Mouse (Mus musculus) CD4-positive helper T cell, adult 2 months (primary cell): ENCODE data around the gene Rpusd2.
"Not testable (repeated sequence)": the region's sequence is repeated elsewhere in the genome, so short reads cannot be mapped to it uniquely, and the experiment has no call there.

ENCODE experiments used
- DNase-seq: peaks from one replicate; pipeline ENCODE4 v3.0.0-alpha.2; 2012; ENCODE audit warnings: low read depth, missing footprints, low spot score

Rpusd2 gene

DNA sequence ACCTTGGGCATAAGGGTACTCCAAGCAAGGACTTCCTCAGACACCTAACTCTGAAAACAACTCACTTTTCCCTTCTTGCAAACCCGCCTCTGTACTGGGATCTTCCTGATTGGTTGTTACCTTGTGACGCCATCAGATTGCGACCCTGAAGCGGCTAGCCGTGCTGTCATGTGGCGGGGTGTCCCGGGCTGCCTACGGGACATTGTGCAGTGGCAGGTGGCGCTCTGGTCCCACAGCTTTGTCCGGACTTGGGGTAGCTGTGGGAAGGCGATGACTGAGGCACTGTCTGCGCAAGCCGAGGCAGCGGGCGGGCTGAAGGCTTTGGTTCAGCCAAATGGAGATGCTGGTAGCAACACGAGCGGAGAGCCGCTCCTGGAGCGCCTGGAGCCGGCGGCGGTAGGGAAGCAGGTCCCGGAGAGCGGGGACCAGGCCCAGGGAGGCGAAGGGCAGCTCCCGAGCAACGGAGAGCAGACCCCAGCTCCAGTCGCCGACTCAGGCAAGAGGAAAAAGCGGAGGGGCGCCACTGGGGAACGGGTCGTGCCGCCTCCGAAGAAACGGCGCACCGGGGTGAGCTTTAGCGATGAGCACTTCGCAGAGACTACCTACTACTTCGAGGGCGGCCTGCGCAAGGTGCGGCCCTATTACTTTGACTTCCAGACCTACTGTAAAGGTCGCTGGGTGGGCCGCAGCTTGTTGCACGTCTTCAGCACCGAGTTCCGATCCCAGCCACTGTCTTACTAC lies at the start of gene Rpusd2:
Rpusd2 (plus strand) TSS at position 135 of the 741 bp plus-strand sequence.
- peak; percentile 95 for DNase-seq

DNA sequence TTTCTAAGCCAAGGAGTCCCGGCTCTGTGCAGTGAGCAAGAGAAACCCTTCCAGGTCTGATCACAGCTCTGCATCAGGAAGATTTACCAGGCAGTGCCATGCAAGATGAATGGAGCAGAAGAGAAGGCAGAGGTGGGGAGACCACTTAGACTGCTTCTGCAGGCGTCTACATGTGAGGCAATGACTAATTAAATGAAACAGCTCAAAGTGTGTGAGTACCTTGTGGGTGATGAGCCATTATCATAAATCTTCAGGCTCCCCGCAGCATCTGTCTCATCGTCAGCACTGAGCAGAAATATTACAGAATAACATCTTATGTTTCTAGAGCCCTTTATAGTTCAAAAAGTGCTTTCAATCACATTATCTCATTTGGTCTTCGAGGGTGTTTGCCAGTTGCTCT lies 39.1 kb upstream of the Rpusd2 start:
- no peak for DNase-seq

DNA sequence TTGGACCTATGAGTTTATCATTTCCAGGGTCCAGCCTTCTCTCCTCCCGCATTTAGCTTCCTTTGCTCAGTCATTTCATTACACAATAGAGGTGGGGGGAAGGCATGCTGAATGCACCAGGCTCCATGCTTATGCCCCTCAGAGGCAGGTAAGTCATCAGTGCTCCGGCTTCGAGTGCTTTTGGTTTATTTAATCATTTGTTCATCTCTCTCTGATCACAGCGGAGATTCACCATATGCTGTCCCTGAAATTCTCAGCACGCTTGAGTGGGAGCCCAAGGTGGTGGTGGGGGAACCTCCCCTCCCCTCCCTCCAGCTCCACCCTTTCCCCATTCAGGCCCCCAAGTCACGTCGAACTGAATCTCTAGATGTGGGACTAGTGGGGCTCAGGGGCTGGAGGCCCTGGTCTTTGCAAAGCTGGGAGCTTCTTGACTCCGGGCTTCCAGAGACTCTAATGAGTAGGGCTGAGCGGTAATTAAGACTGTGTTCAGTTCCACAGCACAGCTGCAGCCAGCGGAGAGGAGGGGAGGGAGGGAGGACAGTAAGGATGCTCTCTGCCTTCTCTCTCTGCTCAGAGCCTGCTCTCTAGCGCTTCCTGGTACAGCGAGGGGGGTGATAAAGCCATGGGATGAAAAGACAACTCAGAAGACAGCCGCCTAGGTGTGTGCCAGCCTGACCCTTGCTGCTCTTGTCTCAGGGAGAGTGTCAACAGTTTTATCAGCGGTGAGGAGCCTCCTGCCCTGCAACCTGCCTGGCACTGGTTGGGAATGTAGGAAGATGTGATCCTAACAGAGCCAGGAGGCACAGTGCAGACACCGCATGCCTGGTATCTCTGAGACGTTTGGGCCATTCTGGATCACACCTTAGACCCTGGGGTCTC lies 38.4 kb upstream of the Rpusd2 start:
- DNase-seq: no peak

DNA sequence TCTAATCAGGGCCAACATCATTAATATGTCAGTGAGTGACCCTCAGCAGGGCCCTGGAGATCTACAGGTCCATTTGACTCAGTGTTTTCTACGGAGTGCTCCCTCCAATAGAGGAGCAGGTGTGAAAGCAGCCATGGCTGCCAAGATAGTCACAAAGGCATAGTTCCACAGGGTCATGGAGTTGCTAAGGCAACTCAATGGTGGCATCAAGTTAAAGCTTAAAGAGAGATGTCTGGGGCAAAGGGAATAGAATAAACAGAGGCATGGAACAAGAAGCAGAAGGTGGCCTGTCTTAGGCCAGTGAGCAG lies 37.8 kb upstream of the Rpusd2 start:
- DNase-seq: no peak

DNA sequence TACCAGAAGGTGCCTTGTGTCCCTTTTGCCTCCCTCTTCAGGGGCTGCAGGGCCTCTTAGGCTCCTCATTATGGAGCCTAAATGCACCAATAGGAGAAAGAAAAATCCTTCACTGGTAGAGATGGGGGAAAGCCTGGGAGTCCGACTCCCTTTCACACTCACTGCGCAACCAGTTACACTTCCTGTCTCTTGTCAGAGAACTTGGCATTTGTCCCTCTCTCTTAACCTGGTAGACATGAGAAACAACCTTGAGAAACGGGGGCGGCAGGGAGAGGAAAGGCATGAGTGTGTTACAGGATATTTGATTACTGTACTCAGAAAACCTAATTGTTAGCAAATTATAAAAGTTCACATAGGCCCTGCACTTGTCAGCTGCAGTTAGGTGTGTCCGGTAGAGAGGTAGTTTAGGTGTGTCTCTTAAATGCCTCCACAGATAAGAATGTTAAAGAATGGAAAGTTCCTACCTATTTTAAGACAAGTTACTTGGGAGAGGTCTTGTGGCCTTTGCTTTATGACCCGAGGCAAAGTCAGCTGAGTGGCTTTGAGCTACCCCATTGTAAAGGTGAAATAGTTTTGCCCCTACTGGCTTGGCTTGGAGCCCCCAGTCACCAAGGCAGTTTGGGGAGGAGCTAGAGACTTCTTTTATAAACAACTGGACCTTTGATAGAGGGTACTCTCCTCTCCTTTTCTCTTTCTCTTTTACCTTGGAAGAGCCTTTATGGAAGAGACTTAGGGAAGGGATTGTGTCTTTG lies 36.3 kb upstream of the Rpusd2 start:
- DNase-seq: no peak

DNA sequence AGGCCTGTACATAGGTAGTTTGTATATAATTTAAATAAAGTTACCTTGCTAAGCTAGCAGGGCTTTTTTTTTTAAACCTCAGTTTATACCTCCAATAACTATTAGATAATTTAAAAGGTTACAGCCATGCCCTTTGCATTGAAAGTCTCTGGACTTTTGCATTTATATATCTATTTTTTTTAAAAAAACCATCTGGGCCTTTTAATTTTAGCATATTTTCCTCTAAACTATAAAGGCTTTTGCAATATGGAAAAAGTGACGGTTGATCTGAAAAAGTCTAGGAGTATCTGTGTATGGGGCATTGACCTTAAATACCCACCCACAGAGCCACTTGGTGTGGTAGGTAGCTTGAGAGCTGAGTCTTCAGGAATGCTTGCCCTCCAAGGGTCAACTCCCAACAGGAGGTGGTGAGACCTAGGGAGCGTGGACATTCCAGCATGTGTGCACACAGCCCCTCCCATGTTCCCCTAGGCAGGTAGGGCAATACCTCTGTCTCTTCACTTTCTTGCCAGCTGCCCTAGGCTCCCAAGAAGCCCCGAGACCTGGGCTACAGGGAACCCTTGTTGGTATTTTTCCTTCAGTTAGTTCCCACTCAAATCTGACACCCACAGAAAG lies 35.5 kb upstream of the Rpusd2 start:
- DNase-seq: no peak

DNA sequence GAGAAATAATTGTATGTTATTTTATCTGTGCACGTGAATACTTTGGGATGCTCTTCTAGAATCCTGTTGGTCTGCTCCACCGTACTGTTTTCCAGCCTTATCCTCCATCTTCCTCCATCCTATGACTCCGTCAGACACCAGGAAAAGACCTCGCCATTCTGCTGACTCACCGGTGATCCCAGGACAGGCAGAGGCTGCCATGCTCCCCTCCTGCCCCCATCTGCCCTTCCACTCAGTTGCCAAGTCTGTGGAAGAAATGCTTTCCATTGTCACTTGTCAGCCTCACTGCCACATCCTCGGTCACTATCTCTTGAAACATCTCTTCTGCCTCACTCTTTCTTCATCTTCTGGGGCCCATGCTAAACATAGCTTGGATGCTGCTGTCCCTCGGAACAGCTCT lies 27.7 kb upstream of the Rpusd2 start:
- no peak for DNase-seq

DNA sequence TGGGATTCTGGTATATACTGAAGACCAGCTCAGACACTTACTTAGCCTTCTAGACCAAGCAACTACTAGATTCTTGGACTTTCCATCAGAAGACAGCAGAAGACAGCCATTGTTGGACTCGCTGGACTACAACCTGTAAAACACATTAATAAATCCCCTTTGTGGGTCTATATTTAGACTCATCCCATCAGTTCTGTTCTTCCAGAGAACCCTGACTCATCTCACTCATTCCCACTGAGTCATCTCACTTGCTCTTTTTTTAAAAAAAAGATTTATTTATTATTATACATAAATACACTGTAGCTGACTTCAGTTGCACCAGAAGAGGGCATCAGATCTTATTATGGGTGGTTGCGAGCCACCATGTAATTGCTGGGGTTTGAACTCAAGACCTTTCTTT lies 25.2 kb upstream of the Rpusd2 start:
- no peak for DNase-seq

DNA sequence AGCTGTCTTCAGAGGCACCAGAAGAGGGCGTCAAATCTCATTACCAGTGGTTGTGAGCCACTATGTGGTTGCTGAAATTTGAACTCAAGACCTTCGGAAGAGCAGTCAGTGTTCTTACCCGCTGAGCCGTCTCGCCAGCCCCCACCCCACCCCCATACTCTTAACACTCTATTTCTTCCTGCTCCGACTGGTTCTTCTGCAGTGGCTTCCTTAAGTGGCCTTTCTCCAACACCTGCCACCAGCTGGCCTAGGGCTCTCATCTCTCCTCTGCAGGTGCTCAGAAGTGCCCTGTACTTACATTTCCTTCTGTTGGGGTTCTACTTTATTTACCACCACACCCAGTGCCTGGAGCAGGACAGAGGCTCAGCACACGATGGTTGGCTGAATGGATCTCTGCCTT lies 19.6 kb upstream of the Rpusd2 start:
- DNase-seq: no peak

DNA sequence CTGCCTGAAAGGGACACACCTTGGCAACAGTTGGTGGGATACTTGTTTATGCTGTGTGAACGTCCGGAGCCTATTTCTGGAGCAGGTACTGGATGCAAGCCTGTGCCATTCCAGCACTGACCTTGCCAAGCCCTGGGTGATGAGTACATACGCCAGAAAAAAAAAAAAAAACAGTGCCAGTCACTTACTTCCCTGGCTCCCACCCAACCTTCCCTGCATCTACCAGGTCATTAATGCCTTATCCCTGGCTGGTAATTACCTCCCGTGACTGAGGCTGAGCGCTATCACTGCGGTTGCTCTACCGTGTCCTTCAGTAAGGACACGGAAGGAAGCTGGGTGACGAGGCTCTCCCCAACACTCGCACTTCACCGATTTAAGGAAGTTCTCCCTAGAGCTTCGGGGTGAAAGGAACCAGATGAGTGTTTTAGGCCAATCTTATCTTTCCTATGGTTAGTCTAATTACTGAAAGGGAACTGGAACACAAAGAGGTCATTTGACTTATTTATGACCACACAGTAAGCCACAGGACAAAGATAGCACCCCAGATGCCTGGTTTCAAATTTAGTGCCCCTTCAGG lies 18.9 kb upstream of the Rpusd2 start:
- DNase-seq: no peak

DNA sequence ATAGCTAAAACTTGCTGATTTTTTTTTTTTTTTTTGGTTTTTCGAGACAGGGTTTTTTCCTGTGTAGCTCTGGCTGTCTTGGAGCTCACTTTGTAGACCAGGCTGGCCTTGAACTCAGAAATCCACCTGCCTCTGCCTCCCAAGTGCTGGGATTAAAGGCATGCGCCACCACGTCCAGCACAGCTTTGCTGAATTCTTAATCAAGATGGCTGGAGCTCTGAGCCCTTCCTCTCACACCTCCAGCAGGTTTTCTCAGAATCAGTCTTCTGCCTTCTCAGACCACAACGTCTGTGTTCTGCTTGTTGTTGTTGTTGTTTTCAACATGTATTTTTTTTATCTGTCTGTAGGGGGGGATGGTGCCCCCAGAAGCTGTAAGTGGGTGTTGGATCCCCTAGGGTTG lies 18.3 kb upstream of the Rpusd2 start:
- not testable (repeated sequence) for DNase-seq

DNA sequence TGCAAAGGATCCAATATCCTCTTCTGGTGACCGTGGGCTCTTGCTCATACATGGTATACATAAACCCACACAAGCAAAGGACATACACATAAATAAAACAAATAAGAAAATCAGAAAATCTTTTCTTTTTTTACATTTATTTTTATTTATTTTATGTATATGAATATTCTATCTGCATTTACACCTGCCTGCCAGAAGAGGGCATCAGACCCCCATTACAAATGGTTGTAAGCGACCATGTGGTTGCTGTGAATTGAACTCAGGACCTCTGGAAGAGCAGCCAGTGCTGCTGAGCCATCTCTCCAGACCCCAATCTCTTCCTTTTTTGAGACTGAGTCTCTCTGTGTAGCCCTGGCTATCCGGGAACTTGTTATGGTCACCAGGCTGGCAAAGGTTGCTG lies 16.9 kb upstream of the Rpusd2 start:
- no peak for DNase-seq

DNA sequence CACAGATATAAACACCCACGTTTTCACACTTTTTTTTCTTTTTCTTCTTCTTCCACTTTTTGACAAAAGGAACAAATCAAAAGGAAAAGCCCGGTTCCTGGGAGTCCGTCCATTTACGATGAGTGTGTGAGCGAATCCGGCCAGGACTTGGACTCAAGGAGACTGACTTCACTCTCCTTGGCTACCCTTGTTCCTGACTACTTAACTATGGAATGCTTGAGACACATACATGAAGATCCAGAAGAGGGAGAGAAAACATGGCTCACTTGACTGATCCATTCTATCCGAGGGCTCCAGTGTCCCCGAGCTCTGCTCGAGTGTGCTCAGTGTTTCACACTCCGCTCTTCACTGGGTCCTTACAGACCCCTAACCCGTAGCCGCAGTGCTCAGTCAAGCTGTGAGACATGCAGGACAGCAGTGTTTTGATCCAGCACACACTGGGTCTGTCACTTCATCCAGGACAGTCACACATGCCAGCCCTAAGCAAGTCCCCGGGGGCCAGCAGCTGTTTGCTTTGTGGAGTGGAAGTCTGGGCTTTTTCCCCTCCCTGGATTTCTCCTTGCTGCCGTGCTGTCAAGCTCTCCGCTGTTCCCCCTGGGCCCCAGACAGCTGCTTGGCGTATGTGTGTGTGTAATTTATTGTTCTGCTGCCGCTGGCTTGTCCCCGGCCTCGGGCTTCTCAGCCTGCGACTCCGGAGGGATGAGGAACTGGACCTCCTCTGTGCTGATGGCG lies 16.0 kb upstream of the Rpusd2 start:
- no peak for DNase-seq

DNA sequence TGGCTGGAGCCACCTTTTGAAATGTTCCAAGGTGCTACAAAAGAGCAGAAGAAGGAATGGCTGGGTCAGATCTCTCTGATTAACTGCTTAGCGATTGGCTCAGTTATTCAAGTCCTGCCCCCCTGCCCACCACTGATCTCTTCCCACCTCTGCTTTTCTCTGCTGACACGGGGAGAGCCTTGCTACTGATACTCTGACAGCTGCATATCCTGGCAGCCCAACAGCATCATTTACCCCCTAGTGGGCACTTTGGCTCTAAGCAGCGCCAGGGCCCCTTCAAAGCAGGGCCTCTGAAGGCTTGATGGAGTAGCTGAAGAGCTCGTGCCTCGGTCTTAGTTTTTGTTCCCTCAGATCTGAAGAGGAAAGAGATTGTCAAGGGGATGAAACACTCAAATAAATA lies 15.5 kb upstream of the Rpusd2 start:
- no peak for DNase-seq

DNA sequence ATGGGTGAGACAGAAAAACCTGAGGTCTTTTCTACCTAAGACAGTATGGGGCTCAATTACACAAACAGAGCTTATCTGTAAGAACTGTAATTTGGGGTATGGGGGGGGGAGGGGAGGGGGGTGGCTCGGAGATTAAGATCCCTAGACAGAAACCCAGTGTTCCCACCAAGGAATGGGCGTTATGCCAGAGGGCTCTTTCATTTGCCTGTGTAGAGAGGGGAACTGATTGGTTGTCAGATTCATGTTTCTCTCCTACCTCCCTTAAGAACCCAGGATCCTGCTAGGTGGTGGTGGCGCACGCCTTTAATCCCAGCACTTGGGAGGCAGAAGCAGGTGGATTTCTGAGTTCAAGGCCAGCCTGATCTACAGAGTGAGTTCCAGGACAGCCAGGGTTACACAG lies 15.1 kb upstream of the Rpusd2 start:
- DNase-seq: no peak

DNA sequence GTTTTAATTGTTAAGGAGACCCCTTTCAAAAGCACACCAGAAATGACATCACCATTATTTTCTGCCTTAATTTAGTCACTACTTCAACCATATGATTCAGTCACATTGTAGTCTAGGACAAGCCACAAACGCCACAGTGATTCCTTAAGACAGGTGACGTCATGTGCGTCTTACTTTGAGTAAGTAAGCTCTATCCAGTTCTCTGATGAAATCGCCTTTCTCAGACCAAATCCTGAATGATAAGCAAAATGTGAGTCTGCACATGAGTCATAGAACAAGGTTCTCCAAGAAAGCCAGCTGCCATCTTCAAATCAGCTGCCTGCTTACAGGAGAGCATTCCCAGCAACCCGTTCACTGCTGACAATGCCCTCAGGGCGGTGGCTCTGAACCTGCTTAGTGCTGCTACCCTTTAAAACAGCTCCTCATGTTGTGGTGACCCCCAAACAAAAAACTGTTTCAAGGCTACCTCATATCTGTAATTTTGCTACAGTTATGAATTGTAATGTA lies 11.4 kb upstream of the Rpusd2 start:
- no peak for DNase-seq

DNA sequence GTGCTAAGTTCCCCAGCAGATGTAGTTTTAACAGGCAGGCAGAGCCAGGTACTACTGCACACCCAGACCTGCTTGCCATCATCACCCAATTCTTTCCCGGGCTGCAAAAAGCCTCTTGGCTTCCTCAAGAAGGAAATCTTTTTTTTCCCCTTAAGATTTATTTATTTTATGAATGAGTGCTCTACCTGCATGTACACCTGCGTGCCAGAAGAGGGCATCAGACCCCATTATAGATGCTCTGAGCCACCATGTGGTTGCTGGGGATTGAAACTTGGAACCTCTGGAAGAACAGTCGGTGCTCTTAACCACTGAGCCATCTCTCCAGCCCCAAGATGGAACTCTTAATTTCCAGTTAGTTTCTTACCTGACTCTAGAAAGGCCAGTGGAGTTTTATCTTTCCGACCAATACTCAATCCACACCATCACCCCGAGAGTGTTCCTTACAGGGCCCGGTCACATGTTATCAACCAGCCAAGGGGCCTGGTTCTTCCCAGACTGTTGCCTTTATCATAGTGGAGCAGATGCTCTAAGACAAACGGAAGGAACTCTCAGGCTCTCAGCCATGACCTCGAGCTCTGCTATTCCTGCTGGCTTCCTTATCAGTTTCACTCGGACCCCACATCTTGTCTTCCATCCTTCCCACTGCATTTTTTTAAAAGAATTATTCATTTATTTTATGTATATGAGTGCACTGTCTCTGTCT lies 9.9 kb upstream of the Rpusd2 start:
- DNase-seq: peak; percentile 34

DNA sequence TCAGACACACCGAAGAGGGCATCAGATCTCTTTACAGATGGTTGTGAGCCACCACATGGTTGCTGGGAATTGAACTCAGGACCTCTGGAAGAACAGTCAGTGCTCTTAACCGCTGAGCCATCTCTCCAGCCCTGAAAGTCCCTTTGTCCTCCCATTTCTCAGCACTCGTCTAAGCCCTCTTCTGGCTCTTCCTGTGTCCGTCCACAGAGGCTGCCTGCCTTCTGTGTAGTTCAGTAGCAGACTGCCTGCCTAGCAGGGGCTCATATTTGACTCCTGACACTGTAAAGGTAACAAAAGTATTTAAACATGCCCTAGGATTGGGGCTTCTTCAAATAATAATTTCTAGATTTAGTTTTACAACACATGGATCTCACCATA lies 9.4 kb upstream of the Rpusd2 start:
- no peak for DNase-seq

DNA sequence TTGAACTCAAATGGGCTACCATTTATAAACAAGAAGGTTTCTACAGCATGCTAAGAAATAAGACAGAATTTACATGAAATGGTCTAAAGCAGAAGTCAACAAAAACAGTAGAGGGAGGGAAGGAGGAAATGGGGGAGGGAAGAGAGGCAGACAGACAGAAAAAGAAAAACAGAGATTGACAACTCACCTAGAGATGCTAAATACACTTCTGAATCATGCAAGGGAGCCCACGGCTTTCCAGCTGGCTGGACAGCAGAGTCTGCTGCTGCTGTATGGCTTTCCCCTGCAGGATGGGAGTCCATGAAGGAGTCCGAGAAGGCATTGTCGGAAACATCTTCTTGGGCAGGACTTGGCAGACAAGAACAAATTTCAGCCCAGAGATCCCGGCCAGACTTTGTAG lies 7.6 kb upstream of the Rpusd2 start:
- DNase-seq: no peak

DNA sequence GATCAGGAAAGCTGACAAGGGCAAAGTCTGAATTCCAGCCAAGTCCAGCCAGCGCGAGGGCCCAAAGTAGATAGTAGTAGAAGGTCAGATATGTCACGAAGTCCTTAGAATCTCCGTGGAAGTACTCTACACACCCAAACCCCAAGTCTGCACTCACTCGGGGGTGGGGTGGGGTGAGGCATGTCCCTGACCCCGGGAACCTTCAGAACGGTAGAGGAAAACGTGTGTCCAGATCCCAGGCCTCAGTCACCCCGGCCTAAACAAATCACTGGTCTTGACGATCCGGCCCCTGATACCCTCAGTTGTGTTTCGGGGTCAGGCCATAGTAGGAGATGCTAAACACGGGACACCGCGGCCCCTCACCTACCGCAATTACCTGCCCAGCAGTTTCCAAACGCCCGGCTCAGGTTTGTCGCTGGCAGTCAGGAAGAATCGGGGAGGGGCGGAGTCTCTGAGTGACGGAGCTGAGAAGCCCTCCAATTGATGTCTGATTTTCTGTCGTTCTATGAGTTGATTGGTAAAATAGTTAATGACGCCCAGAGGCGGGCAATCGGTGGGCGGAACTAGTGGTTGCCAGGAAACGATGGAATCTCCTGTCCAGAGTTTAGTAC lies 5.5 kb upstream of the Rpusd2 start, which contains the start of gene Ccdc32:
Ccdc32 (minus strand) TSS at position 453 of the 611 bp plus-strand sequence.
- DNase-seq: peak; percentile 93
